Mouse (Mus musculus) heart, adult 2 months (tissue): Measurements from ENCODE around the gene Fam198b.

Source experiments
- CTCF ChIP-seq: fragments of 200-600 bp; IDR thresholded peaks from 2 replicates; pipeline ENCODE4 v1.8.1; 2022; ENCODE audit warnings: antibody characterized with exemption, mild to moderate bottlenecking, moderate library complexity
- POLR2A ChIP-seq: fragments of 200-500 bp; IDR thresholded peaks from 2 replicates; pipeline ENCODE4 v1.6.1; 2011; ENCODE audit warnings: mild to moderate bottlenecking, low read depth, low read length, control low read depth; ENCODE audit not compliant: insufficient read depth

- TF ChIP-seq CTCF (no peak), POLR2A (no peak)
Measured at GRCm38 (mm10) chr3:79850656-79851055, 33.7 kb upstream of the Fam198b start.
